Mouse (Mus musculus): Measurements from ENCODE around the gene Ahnak. TPM values are rescaled to one million over a fixed set of nuclear protein-coding genes. Genes with fewer than 3 reads are reported as not detected.

Gene Ahnak
- 100 to 1,000 TPM; 194 to 197 TPM for total RNA-seq (2021)
- long read RNA-seq, experiment 1, transcript Ahnak-201 (6 exons, 830 nt) = major isoform, 14 of 38 reads
- long read RNA-seq, experiment 1, partial matches to known transcripts = 1 of 38 reads
- long read RNA-seq, experiment 1, other reads (novel, unspliced or antisense) = 21 of 38 reads
- long read RNA-seq, experiment 2, full-length matches to known transcripts = 16 of 29 reads
- long read RNA-seq, experiment 2, partial matches to known transcripts = 1 of 29 reads
- long read RNA-seq, experiment 2, other reads (novel, unspliced or antisense) = 12 of 29 reads

- DNase-seq = peak; percentile 92
- intact Hi-C loops (cut with DNase I; ENCODE audit: low total_unique reads) = no loop called here
Observed at GRCm38 (mm10) chr19:8989066-8989566, at the start of gene Ahnak. TSS of gene Ahnak (plus strand) at chr19:8989284.

GRCm38 (mm10) chr19:8940526-8941133, 48.5 kb upstream of the Ahnak start:
- intact Hi-C loops (cut with DNase I; ENCODE audit: low total_unique reads) = no loop called here
- no peak for DNase-seq

- intact Hi-C loops (cut with DNase I; ENCODE audit: low total_unique reads) = no loop called here
- no peak for DNase-seq
Observed at GRCm38 (mm10) chr19:8941136-8941514, 48.0 kb upstream of the Ahnak start.

- peak; percentile 98 for DNase-seq
- intact Hi-C loops (cut with DNase I; ENCODE audit: low total_unique reads) = no loop called here
Observed at GRCm38 (mm10) chr19:8941515-8942217, 47.4 kb upstream of the Ahnak start, which contains the start of gene Mta2. TSS of gene Mta2 (plus strand) at chr19:8941875.

- peak; percentile 58 for DNase-seq
- intact Hi-C loops (cut with DNase I; ENCODE audit: low total_unique reads) = no loop called here
Observed at GRCm38 (mm10) chr19:8942276-8942964, 46.7 kb upstream of the Ahnak start.

GRCm38 (mm10) chr19:8943047-8943446, 46.0 kb upstream of the Ahnak start:
- DNase-seq = no peak
- intact Hi-C loops (cut with DNase I; ENCODE audit: low total_unique reads) = no loop called here

GRCm38 (mm10) chr19:8944062-8944461, 45.0 kb upstream of the Ahnak start:
- no peak for DNase-seq
- intact Hi-C loops (cut with DNase I; ENCODE audit: low total_unique reads) = no loop called here

- intact Hi-C loops (cut with DNase I; ENCODE audit: low total_unique reads) = no loop called here
- DNase-seq = peak; percentile 82
Observed at GRCm38 (mm10) chr19:8944750-8945149, 44.3 kb upstream of the Ahnak start.

GRCm38 (mm10) chr19:8945251-8945650, 43.8 kb upstream of the Ahnak start:
- DNase-seq = no peak

GRCm38 (mm10) chr19:8946929-8947328, 42.2 kb upstream of the Ahnak start:
- intact Hi-C loops (cut with DNase I; ENCODE audit: low total_unique reads) = no loop called here
- no peak for DNase-seq

More at GRCm38 (mm10) chr19:8945251-8945650, 43.8 kb upstream of the Ahnak start:
- intact Hi-C loops (cut with DNase I; ENCODE audit: low total_unique reads) = no loop called here

- intact Hi-C loops (cut with DNase I; ENCODE audit: low total_unique reads) = loop anchor here (10.0 kb wide), 1 partner anchor 45 kb away; no protein-coding TSS in a partner anchor
- no peak for DNase-seq
Observed at GRCm38 (mm10) chr19:8950190-8950589, 38.9 kb upstream of the Ahnak start.

GRCm38 (mm10) chr19:8952241-8952640, 36.8 kb upstream of the Ahnak start:
- intact Hi-C loops (cut with DNase I; ENCODE audit: low total_unique reads) = loop anchor here (10.0 kb wide), 1 partner anchor 47 kb away; no protein-coding TSS in a partner anchor
- DNase-seq = no peak

- DNase-seq = peak; percentile 85
- intact Hi-C loops (cut with DNase I; ENCODE audit: low total_unique reads) = loop anchor here (10.0 kb wide), 1 partner anchor 49 kb away; no protein-coding TSS in a partner anchor
Observed at GRCm38 (mm10) chr19:8953135-8954039, 35.7 kb upstream of the Ahnak start, which contains the start of gene Tut1. TSS of gene Tut1 (plus strand) at chr19:8953847.

GRCm38 (mm10) chr19:8954171-8954570, 34.9 kb upstream of the Ahnak start:
- intact Hi-C loops (cut with DNase I; ENCODE audit: low total_unique reads) = loop anchor here (10.0 kb wide), 1 partner anchor 49 kb away; no protein-coding TSS in a partner anchor
- no peak for DNase-seq

GRCm38 (mm10) chr19:8962256-8962655, 26.8 kb upstream of the Ahnak start:
- intact Hi-C loops (cut with DNase I; ENCODE audit: low total_unique reads) = loop anchor here (5.0 kb wide), 1 partner anchor 115 kb away; no protein-coding TSS in a partner anchor
- no peak for DNase-seq

GRCm38 (mm10) chr19:8965075-8965474, 24.0 kb upstream of the Ahnak start:
- intact Hi-C loops (cut with DNase I; ENCODE audit: low total_unique reads) = no loop called here
- no peak for DNase-seq

GRCm38 (mm10) chr19:8965771-8966170, 23.3 kb upstream of the Ahnak start:
- intact Hi-C loops (cut with DNase I; ENCODE audit: low total_unique reads) = no loop called here
- DNase-seq = peak; percentile 47

- no peak for DNase-seq
- intact Hi-C loops (cut with DNase I; ENCODE audit: low total_unique reads) = no loop called here
Observed at GRCm38 (mm10) chr19:8966198-8966589, 22.9 kb upstream of the Ahnak start.

Measured in gastrocnemius, postnatal 14 days (tissue).